Mouse (Mus musculus) lung, postnatal 4 days (tissue): ENCODE data around the gene Sgpp1.

Source experiments
- DNase-seq, 2 experiments: peaks; one replicate each; pipeline ENCODE4 v3.0.0; 2021

Gene Sgpp1

DNA sequence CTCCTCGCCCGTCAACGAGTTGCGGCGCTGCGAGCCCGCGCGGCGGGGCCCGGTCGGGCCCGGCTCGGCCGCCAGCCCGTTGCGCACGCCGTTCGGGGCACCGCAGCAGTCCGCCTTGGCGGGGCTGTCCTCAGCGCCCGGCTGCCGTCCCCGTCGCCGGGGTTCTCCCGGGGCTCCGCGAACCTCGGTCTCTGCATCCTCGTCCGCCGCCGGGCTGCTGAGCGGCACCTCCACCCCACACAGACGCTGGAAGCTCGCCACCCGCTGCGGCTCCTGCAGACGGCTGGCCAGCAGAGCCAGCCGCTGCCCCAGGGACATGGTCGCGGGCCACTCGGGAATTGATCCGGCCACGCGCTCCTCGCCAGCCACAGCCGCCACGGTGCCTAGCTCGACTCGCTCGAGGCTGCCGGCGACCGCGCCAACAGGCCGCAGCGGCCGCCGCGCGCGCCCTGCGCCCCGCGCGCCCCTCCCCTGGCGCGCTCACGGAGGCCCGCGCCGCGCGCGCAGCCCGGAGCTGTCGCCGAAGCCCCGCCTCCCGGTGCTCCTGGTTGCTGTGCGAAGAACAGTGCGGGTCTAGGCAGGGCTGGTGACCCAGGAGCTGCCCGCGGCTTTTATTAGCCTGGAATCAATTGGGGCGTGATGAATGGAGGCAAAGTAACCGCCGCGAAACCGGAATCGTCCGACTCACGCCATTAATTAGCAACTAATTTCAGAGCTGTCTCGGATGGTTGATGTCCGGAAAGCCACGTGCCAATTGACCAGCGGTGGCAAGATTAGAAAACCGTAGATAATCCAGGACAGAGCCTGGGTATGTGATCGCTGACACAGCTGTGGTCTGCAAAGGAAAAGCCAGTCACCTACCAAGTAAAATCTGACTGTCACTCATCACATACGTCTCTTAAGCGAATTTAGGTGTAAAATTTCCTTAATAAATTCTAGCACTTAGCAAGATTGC lies at the start of gene Sgpp1:
TSS of gene Sgpp1 (minus strand) at position 484 of the 955 bp plus-strand sequence.
- DNase-seq, result peak; percentile 86 to 89

DNA sequence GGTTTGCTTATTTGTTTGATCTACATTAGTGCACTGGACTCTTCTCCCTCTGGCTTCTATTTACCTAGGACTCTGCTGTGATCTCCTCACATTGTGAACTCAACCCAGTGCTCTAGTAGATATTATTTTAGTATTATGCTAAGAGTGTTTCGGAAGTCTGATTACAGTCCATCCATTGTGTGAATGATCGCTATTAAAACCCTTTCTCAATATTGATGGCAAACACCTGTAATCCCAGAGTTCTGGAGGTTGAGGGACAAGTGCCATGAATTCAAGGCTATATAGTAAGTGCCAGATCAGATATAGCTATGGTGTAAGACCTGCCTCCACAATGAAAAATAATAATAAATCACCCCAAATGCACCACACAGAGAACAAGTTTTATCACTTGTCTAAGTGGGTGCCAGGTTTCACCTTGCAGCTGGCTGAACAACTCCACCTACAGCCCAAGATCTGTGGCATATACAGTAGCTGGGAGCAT lies 48.8 kb upstream of the Sgpp1 start:
- DNase-seq, result no peak

GRCm38 (mm10) chr12:75781995-75782394 lies 46.5 kb upstream of the Sgpp1 start:
- DNase-seq, result no peak

DNA sequence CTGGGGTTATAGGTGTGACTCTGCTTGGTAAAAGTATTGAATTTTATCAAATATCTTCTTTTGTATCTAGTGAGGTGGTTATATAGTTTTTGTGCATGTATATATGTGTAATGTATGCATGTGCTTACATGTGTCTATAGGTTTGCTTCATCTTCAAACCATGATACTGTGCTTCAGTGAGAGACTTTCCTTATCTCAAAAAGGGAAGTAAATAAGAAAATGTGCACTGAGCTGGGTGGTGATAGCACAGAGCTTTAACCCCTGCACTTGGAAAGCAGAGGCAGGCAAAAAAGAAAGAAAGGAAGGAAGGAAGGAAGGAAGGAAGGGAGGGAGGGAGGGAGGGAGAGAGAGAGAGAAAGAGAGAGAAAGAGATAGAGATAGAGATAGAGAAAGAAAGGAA lies 45.9 kb upstream of the Sgpp1 start:
- no peak for DNase-seq

DNA sequence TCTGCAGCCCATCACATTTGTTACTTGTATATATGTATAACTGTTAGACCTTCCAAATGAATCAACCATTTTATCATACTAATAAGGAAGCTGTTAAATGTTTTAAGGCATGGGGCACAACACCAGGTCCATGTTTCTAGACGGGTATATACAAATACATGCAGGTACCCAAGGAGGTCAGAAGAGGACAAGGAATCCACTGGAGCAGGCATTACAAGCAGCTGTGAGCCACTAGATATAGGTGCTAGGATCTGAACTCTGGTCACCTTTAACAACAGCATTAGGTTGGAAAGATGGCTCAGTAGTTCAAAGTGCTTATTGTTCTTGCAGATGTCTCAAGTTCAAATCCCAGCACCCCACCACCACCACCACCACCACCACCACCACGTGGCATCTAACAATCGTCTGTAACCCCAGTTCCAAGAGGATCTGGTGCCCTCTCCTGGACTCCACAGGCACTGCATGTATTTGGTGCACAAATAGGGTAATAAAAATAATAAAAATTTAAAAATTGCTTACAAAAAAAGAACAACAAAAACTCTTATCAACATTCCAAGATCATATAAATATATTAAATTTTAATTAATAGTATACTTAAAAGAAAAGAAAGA lies 37.0 kb upstream of the Sgpp1 start:
- peak; percentile 43 to 70 for DNase-seq

GRCm38 (mm10) chr12:75771410-75771809 lies 35.9 kb upstream of the Sgpp1 start:
- DNase-seq, result no peak

DNA sequence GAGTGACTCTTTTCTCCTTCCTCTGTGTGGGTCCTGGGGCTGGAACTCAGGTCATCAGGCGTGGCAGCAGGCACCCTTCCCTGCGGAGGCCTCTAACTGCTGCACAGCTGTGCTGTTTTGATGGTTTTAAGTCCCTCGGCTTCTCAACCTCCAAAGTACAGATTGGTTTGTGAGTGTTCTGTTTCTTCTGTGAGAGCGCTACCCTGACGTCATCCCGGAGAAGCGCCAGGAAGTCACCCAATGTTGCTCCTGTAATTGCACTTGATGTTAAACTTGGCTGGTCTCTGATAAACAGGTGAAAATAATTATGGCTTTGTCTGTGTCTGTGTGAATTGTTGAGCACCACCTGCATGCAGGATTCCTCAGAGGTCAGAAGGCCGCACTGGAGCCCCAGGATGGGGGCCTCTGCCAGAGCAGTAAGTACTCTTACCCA lies 31.4 kb upstream of the Sgpp1 start:
- DNase-seq, result peak; percentile 21 to 52

- no peak for DNase-seq
Observed at GRCm38 (mm10) chr12:75766395-75766794, 30.9 kb upstream of the Sgpp1 start.

GRCm38 (mm10) chr12:75765751-75766150 lies 30.2 kb upstream of the Sgpp1 start:
- peak in 1 of 2 experiments; percentile 11 for DNase-seq

- DNase-seq, result no peak
Observed at GRCm38 (mm10) chr12:75756387-75756786, 20.9 kb upstream of the Sgpp1 start.

- DNase-seq, result no peak
Observed at GRCm38 (mm10) chr12:75753730-75754129, 18.2 kb upstream of the Sgpp1 start.

DNA sequence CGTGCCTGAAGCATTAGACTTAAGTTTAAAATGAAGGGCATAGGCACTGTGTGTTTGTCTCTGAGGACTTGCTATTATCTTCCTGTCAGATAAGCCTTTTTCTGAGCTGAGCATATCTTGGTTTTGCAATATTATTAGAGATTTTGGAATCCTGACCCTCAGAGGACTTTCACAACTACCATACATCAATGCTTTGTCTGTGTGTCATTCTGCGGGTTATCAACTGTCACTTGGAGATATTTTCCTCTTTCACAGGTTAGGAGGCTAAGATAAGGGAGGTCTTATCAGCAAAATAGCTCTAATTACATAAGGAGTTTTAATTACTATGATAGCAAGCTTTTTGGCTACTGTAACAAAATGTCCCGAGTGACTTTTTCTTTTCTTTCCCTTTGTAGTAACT lies 16.5 kb upstream of the Sgpp1 start:
- no peak for DNase-seq

DNA sequence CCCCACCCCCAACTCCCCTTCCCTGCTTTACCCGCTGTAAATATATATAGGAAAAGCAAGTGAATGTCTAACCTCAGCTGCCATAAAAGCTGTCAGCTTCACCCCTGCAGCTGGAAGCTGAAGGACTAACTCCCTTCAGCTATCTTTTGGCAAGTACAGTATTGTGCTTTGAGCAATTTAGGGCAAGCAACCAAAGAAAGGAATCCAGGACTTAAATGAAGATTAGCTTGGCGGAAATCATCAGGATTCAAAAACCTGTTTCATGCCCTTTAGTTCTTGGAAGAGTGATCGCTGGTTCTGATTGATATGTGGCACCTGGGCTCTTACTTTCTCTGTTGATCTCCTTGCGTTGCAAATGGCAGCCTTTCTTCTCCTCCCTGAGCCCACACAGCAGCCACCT lies 13.0 kb upstream of the Sgpp1 start:
- DNase-seq, result no peak

GRCm38 (mm10) chr12:75745697-75746290 lies 10.3 kb upstream of the Sgpp1 start:
- DNase-seq, result peak; percentile 33 to 37

DNA sequence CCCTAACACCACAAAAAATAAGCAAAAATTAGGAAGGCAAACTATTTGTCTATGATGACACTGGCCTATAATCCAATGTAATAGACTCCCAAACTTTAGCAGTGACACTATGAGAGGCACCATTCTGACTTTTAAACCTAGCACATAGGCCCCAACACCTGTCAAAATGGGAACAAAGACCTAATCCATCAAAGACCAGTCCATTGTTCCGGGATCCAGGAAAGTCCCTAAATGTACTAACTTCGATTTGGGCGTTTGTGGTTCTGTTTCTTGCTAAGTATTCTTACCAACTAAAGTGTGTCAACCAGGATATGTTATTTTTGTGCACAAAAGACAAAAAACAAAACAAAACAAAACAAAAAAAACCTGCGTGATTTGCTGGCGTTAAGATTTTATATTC lies 6.6 kb upstream of the Sgpp1 start:
- no peak for DNase-seq

- DNase-seq, result no peak
Observed at GRCm38 (mm10) chr12:75741273-75741672, 5.7 kb upstream of the Sgpp1 start.

GRCm38 (mm10) chr12:75740451-75740850 lies 4.9 kb upstream of the Sgpp1 start:
- no peak for DNase-seq

GRCm38 (mm10) chr12:75739611-75740010 lies 4.1 kb upstream of the Sgpp1 start:
- DNase-seq, result no peak

DNA sequence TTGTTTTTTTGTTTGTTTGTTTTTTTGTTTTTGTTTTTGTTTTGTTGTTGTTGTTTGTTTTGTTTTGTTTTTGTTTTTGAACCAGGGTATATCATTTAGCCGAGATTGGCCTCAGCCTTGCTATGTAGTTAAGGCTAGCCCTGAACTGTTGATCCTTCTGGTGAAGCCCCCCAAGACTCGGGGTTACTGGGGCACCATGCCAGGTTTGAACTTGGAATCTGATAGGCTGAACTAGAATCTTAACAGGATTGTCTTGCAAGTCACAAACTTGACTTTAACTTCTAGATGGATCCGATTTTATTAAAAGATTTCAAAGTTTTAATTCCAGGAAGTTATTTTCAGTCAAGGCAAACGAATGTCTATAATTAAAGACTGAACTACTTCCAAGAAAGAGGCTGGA lies 767 bp upstream of the Sgpp1 start:
- no peak for DNase-seq

- peak in 1 of 2 experiments; percentile 43 for DNase-seq
Observed at GRCm38 (mm10) chr12:75734891-75735245, 661 bp downstream of the Sgpp1 start.

DNA sequence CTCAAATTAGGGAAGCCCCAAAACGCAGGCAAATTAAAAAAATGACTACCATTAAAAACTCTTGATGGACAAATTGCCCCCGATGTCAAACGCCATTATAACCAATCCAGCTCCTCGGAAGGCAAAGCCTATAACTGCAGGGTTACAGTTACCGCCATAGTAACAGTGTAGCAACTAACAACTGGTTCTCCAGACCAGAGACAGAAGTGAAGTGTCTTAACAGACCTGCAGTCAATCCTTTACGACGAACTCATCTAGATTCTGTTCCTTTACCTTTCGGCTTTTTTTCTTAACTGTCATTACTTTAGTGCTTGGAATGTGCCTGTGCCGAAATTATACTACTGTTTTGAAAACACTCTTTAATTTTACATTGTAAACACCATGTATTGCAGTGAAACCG lies 1.4 kb downstream of the Sgpp1 start:
- no peak for DNase-seq

- DNase-seq, result no peak
Observed at GRCm38 (mm10) chr12:75733331-75734070, 2.0 kb downstream of the Sgpp1 start.

GRCm38 (mm10) chr12:75731927-75732443 lies 3.5 kb downstream of the Sgpp1 start:
- no peak for DNase-seq
